Mouse (Mus musculus) limb, embryonic 12.5 days (tissue): Measurements from ENCODE around the gene Trim41. TPM values are rescaled to one million over a fixed set of nuclear protein-coding genes. Genes with fewer than 3 reads are reported as not detected.

Experiments used
- ATAC-seq: fragments of 200-750 bp; cut with Nextera tagmentation; 2 replicates; pipeline ENCODE4 v1.8.0; 2017; ENCODE audit warnings: low read depth, moderate TSS enrichment; ENCODE audit not compliant: insufficient number of reproducible peaks, insufficient read depth, low FRiP score, low TSS enrichment
- H3K27ac ChIP-seq: fragments of 300-500 bp; sonication (generic); 2 replicates; pipeline ENCODE4 v1.5.1; 2016; ENCODE audit warnings: mild to moderate bottlenecking, moderate library complexity
- H3K27me3 ChIP-seq: fragments of 300-500 bp; sonication (generic); 2 replicates; pipeline ENCODE4 v1.6.1; 2016; ENCODE audit warnings: mild to moderate bottlenecking, moderate library complexity
- H3K36me3 ChIP-seq: fragments of 300-500 bp; sonication (generic); 2 replicates; pipeline ENCODE4 v1.6.1; 2016; ENCODE audit warnings: mild to moderate bottlenecking, moderate library complexity
- H3K4me1 ChIP-seq: fragments of 300-500 bp; sonication (generic); replicated peaks from 2 replicates; pipeline ENCODE4 v1.6.1; 2016
- H3K4me2 ChIP-seq: fragments of 300-500 bp; sonication (generic); 2 replicates; pipeline ENCODE4 v1.6.1; 2016; ENCODE audit warnings: mild to moderate bottlenecking, moderate library complexity
- H3K4me3 ChIP-seq: fragments of 300-500 bp; sonication (generic); replicated peaks from 2 replicates; pipeline ENCODE4 v1.5.1; 2016; ENCODE audit warnings: mild to moderate bottlenecking
- H3K9ac ChIP-seq: fragments of 300-500 bp; sonication (generic); replicated peaks from 2 replicates; pipeline ENCODE4 v1.6.1; 2016; ENCODE audit warnings: mild to moderate bottlenecking, moderate library complexity
- H3K9me3 ChIP-seq: fragments of 300-500 bp; sonication (generic); 2 replicates; pipeline ENCODE4 v1.6.1; 2016; ENCODE audit warnings: mild to moderate bottlenecking, moderate library complexity
- WGBS: fragments of 180-500 bp; shearing (Covaris S2); methylation state at CpG from one replicate; pipeline ENCODE4 v1.1.7; 2016; 5-methylcytosine and 5-hydroxymethylcytosine counted together
- polyA plus RNA-seq: library from polyadenylated mRNA; unstranded; fragments of >200 nt; fragmentation: Nextera tagmentation; extraction: Ambion mirVana; gene quantifications from 2 replicates; pipeline ENCODE4 v1.2.1, GENCODE M21; 2016

The Trim41 gene
- polyA plus RNA-seq = 6.0 and 7.3 TPM in 2 replicates

GRCm38 (mm10) chr11:48816800-48817665, at the start of gene Trim41:
Gene Trim41 (minus strand): TSS chr11:48817353.
- peaks cover 18% of the 10 kb centered on the region for H3K4me1 ChIP-seq
- WGBS = under 1% methylated on average over 74 of the region's 77 CpGs
- ATAC-seq = peak; percentile 98

GRCm38 (mm10) chr11:48866481-48866880, 49.3 kb upstream of the Trim41 start:
- no peak overlapping the region for H3K4me2 ChIP-seq
- no peaks in the 10 kb centered on the region for H3K9me3 ChIP-seq
- 94% methylated on average over 9 of the region's 9 CpGs for WGBS
- no peaks in the 10 kb centered on the region for H3K36me3 ChIP-seq
- peaks cover 3% of the 10 kb centered on the region; the same call in 1 of the 2 replicates for H3K27me3 ChIP-seq
- ATAC-seq = no peak
- no peak overlapping the region for H3K9ac ChIP-seq
- H3K4me1 ChIP-seq = peaks cover 12% of the 10 kb centered on the region
- H3K27ac ChIP-seq = no peak overlapping the region
- no peak overlapping the region for H3K4me3 ChIP-seq

More at GRCm38 (mm10) chr11:48816800-48817665, at the start of gene Trim41:
- Histone ChIP-seq H3K9me3 (no peaks in the 10 kb centered on the region), H3K9ac (peak within 1 kb of the TSS; percentile 85), H3K27ac (peak within 1 kb of the TSS; percentile 91), H3K36me3 (peaks cover 29% of the 10 kb centered on the region), H3K27me3 (no peaks in the 10 kb centered on the region), H3K4me2 (peak within 1 kb of the TSS; percentile 91), H3K4me3 (peak within 1 kb of the TSS; percentile 89)

- no peak for ATAC-seq
- Histone ChIP-seq H3K4me2 (no peak overlapping the region), H3K4me1 (no peaks in the 10 kb centered on the region), H3K36me3 (no peaks in the 10 kb centered on the region), H3K27me3 (peaks cover 13% of the 10 kb centered on the region), H3K27ac (no peak overlapping the region), H3K4me3 (no peak overlapping the region), H3K9ac (no peak overlapping the region), H3K9me3 (no peaks in the 10 kb centered on the region)
- 88% methylated on average over 3 of the region's 3 CpGs for WGBS
Measured at GRCm38 (mm10) chr11:48863808-48864207, 46.7 kb upstream of the Trim41 start.

GRCm38 (mm10) chr11:48862784-48863319, 45.7 kb upstream of the Trim41 start:
- H3K4me2 ChIP-seq = no peak overlapping the region
- H3K4me1 ChIP-seq = peaks cover 7% of the 10 kb centered on the region
- peaks cover 22% of the 10 kb centered on the region for H3K27me3 ChIP-seq
- no peaks in the 10 kb centered on the region for H3K36me3 ChIP-seq
- H3K9ac ChIP-seq = no peak overlapping the region
- H3K4me3 ChIP-seq = no peak overlapping the region
- H3K9me3 ChIP-seq = no peaks in the 10 kb centered on the region
- ATAC-seq = no peak
- WGBS = 72% methylated on average over 1 of the region's 1 CpGs
- no peak overlapping the region for H3K27ac ChIP-seq

GRCm38 (mm10) chr11:48859014-48859413, 41.9 kb upstream of the Trim41 start:
- no peak overlapping the region for H3K9ac ChIP-seq
- H3K36me3 ChIP-seq = no peaks in the 10 kb centered on the region
- H3K9me3 ChIP-seq = no peaks in the 10 kb centered on the region
- H3K27ac ChIP-seq = no peak overlapping the region
- H3K27me3 ChIP-seq = peaks cover 25% of the 10 kb centered on the region
- ATAC-seq = no peak
- H3K4me2 ChIP-seq = peak overlapping the region; percentile 87
- 2% methylated on average over 6 of the region's 6 CpGs for WGBS
- peak overlapping the region; percentile 64 for H3K4me3 ChIP-seq
- H3K4me1 ChIP-seq = peaks cover 19% of the 10 kb centered on the region

GRCm38 (mm10) chr11:48853474-48854180, 36.5 kb upstream of the Trim41 start:
- whole genome bisulfite sequencing = under 1% methylated on average over 31 of the region's 31 CpGs
- ATAC-seq = peak; percentile 43; the same call in 1 of the 2 replicates
- peaks cover 25% of the 10 kb centered on the region for H3K27me3 ChIP-seq

DNA sequence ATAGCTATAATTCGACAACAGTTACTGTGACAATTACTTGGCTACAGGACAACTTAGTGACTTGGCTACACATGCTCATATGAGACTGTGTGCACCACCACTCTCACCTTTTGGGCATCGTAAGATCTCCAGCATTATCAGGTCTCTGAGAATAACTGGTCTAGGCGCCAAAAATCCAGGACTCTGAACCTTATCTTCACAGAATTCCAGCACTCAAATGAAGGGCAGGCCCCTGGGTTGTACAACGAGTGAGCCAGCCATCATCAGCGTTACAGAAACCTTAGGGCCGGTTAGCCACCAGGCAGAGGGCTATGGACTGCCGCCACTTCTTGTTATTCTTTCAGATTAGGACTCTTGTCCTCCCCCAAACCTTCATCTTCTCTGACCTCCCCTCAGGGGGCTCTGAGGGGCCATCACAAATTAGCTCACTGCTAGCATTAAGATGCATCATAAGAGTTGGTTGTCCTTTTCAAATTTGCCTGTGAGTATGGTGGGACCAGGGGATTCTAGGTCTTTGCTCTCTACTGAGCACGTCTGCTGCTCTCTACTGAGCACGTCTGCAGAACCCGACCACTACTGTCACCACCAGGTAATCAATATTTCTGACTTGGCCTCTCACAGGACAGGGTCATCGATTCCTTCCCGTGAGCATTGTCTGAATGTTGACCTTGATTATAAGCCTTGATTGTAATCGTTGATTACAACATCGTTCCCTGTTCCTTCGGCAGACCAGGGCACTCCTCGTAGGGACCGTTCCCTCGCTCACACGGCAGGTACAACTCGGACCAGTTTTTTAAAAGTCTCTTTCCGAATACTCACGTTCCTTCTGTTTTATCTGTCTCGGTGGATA, 35.7 kb upstream of the Trim41 start:
- H3K36me3 ChIP-seq = no peaks in the 10 kb centered on the region
- WGBS = 9% methylated on average over 23 of the region's 23 CpGs
- H3K4me1 ChIP-seq = peaks cover 17% of the 10 kb centered on the region
- peak overlapping the region; percentile 87 for H3K4me2 ChIP-seq
- peaks cover 24% of the 10 kb centered on the region for H3K27me3 ChIP-seq
- no peak for ATAC-seq
- peak overlapping the region; percentile 64 for H3K4me3 ChIP-seq
- no peak overlapping the region; the same call in 1 of the 2 replicates for H3K9ac ChIP-seq
- no peak overlapping the region for H3K27ac ChIP-seq
- H3K9me3 ChIP-seq = peaks cover 6% of the 10 kb centered on the region; the same call in 1 of the 2 replicates

More at GRCm38 (mm10) chr11:48853474-48854180, 36.5 kb upstream of the Trim41 start:
- peak overlapping the region; percentile 52 for H3K9ac ChIP-seq
- H3K4me2 ChIP-seq = peak overlapping the region; percentile 87
- peaks cover 24% of the 10 kb centered on the region for H3K4me1 ChIP-seq
- H3K9me3 ChIP-seq = peaks cover 6% of the 10 kb centered on the region; the same call in 1 of the 2 replicates
- peak overlapping the region; percentile 64 for H3K4me3 ChIP-seq
- no peak overlapping the region for H3K27ac ChIP-seq
- no peaks in the 10 kb centered on the region for H3K36me3 ChIP-seq

DNA sequence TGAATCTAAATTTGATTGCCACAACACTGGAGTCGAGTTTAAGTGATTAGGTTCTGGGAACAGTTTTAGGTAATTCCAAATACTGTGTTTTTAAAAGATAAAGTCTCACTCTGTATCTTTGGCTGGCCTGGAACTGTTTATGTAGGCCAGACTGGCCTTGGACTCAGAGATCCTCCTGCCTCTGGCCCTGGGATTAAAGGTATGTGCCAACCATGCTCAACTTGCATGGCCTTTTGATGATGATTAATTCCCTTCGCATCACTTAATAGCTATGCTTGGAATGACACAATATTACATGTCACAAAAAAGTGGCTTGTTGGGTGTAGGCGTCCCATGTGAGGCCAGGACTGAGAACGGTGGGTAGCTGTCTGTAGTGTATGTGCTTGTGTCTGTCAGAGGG, 35.0 kb upstream of the Trim41 start:
- Histone ChIP-seq H3K27me3 (peaks cover 21% of the 10 kb centered on the region), H3K27ac (no peak overlapping the region), H3K9ac (no peak overlapping the region), H3K36me3 (no peaks in the 10 kb centered on the region), H3K4me3 (peak overlapping the region; percentile 64; the same call in 1 of the 2 replicates), H3K4me2 (peak overlapping the region; percentile 87; the same call in 1 of the 2 replicates), H3K4me1 (peaks cover 14% of the 10 kb centered on the region), H3K9me3 (peaks cover 6% of the 10 kb centered on the region; the same call in 1 of the 2 replicates)
- ATAC-seq = no peak
- 83% methylated on average over 4 of the region's 4 CpGs for WGBS

DNA sequence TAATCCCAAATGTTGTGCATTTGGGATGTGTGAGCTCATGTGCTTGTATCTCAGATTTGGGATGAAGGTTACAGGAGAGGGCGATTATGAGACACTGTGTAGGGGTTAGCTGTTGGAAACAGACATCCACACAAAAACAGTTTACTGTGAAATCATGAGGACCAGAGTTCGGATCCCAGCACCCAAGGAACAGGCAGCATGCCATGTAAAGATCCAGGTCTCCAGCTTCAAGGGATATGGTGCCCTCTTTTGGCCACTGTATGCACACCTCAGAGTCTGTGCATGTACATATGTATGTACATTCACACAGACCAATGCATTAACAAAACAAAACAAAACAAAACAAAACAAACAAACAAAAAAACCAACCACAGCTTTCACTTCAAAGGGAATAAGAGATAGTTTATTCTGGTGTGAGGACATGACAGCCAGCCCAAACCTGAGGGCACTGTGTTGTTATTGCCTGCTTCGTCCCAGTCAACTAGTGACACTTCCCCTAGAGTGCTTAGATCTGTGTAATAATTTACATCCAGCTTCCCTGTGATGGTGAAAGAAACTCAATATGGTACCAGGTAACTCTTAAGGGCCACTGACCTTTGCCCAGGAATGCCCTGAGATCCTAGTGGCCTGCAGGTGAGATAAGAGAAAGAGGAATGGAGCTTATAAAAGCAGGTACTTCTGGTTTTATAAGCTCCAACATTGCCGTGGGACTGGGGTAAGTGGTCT, 34.3 kb upstream of the Trim41 start:
- WGBS = 86% methylated on average over 4 of the region's 4 CpGs

DNA sequence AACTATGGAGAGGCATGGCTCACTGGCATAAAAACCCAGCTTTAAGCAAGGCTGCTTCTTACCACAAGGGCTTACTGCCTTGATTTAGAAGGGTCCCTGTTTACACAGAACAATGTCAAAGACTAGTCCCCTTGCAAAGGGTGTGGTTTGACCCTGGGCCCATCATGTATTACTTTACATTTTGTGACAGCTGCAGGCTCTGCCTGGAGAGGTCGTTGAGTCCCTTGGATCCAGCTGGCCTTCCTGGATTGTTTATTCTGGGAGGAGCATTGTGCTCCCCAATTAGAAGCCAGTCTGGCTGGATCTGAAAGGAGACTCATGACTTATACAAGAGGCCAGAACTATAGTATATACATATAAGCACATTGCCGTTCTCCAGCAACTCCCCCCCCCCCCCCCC, 33.1 kb upstream of the Trim41 start:
- WGBS = 60% methylated on average over 2 of the region's 2 CpGs
- H3K9me3 ChIP-seq = peaks cover 6% of the 10 kb centered on the region; the same call in 1 of the 2 replicates
- no peak overlapping the region for H3K4me2 ChIP-seq
- H3K27me3 ChIP-seq = peaks cover 24% of the 10 kb centered on the region
- ATAC-seq = no peak
- no peak overlapping the region for H3K9ac ChIP-seq
- H3K27ac ChIP-seq = no peak overlapping the region
- H3K36me3 ChIP-seq = no peaks in the 10 kb centered on the region
- H3K4me3 ChIP-seq = no peak overlapping the region
- H3K4me1 ChIP-seq = peaks cover 14% of the 10 kb centered on the region

More for the DNA sequence above, 34.3 kb upstream of the Trim41 start:
- Histone ChIP-seq H3K36me3 (no peaks in the 10 kb centered on the region), H3K4me2 (no peak overlapping the region), H3K9me3 (peaks cover 6% of the 10 kb centered on the region; the same call in 1 of the 2 replicates), H3K27ac (no peak overlapping the region), H3K9ac (no peak overlapping the region), H3K4me1 (peaks cover 14% of the 10 kb centered on the region), H3K4me3 (no peak overlapping the region), H3K27me3 (peaks cover 21% of the 10 kb centered on the region)
- no peak for ATAC-seq
